Mouse (Mus musculus): ENCODE results near the gene Klrb1c.

GRCm38 (mm10) chr6:128836191-128836954 lies 47.4 kb upstream of the Klrb1c start:
- TF ChIP-seq CTCF (IDR thresholded peaks at IDR 0.05) (no peak), EP300 (IDR thresholded peaks at IDR 0.05) (no peak)

Data from lung, postnatal 0 days (tissue).